Mouse (Mus musculus) testis, adult 2 months (tissue): ENCODE measurements around the gene Gm527. TPM values are rescaled to one million over a fixed set of nuclear protein-coding genes. Genes with fewer than 3 reads are reported as not detected.

Source experiments
- H3K27ac ChIP-seq: fragments of 200-500 bp; 2 replicates; pipeline ENCODE4 v1.5.1; 2012; ENCODE audit warnings: low read depth, low read length; ENCODE audit not compliant: control insufficient read depth, insufficient read depth
- H3K27me3 ChIP-seq: fragments of 200-500 bp; 2 replicates; pipeline ENCODE4 v1.6.1; 2012; ENCODE audit warnings: mild to moderate bottlenecking, low read length, moderate library complexity; ENCODE audit not compliant: control insufficient read depth, insufficient read depth
- H3K36me3 ChIP-seq: fragments of 200-500 bp; 2 replicates; pipeline ENCODE4 v1.6.1; 2012; ENCODE audit warnings: mild to moderate bottlenecking, low read length; ENCODE audit not compliant: control insufficient read depth, insufficient read depth
- H3K4me1 ChIP-seq: fragments of 200-500 bp; 2 replicates; pipeline ENCODE4 v1.6.1; 2012; ENCODE audit warnings: low read length; ENCODE audit not compliant: control insufficient read depth, insufficient read depth
- H3K4me3 ChIP-seq: fragments of 200-500 bp; 2 replicates; pipeline ENCODE4 v1.5.1; 2012; ENCODE audit warnings: low read depth, mild to moderate bottlenecking, low read length, moderate library complexity, mixed read lengths; ENCODE audit not compliant: control insufficient read depth
- CTCF ChIP-seq: fragments of 200-500 bp; IDR thresholded peaks from 2 replicates; pipeline ENCODE4 v1.5.1; 2012; ENCODE audit warnings: low read depth, mild to moderate bottlenecking, inconsistent platforms, low read length, moderate library complexity; ENCODE audit not compliant: control insufficient read depth, insufficient read depth, insufficient replicate concordance
- POLR2A ChIP-seq: fragments of 200-500 bp; IDR thresholded peaks from 2 replicates; pipeline ENCODE4 v1.6.1; 2012; ENCODE audit warnings: low read depth, mild to moderate bottlenecking, inconsistent platforms, low read length, moderate library complexity; ENCODE audit not compliant: control insufficient read depth
- polyA plus RNA-seq: library from polyadenylated mRNA; depleted of rRNA; stranded (reverse); fragments of >200 nt; gene quantifications from 2 replicates; pipeline ENCODE4 v1.2.3, GENCODE M21; 2012; rRNA removed

Gene Gm527
- polyA plus RNA-seq, 1 experiment: 27.8 TPM

- Histone ChIP-seq H3K4me1 (peaks cover 8% of the 10 kb centered on the region), H3K4me3 (no peak overlapping the region), H3K36me3 (peaks cover 5% of the 10 kb centered on the region), H3K27me3 (no peaks in the 10 kb centered on the region), H3K27ac (no peak overlapping the region)
- TF ChIP-seq POLR2A: no peak
- TF ChIP-seq CTCF: no peak
Measured at GRCm38 (mm10) chr12:64968067-64968466, 50.4 kb downstream of the Gm527 start.

GRCm38 (mm10) chr12:64971399-64971798 lies 53.7 kb downstream of the Gm527 start:
- TF ChIP-seq CTCF (no peak), POLR2A (no peak)

GRCm38 (mm10) chr12:64972063-64972462 lies 54.4 kb downstream of the Gm527 start:
- Histone ChIP-seq H3K36me3 (peaks cover 3% of the 10 kb centered on the region), H3K4me3 (peak overlapping the region; percentile 19; the same call in 1 of the 2 replicates), H3K4me1 (peaks cover 6% of the 10 kb centered on the region; the same call in 1 of the 2 replicates), H3K27ac (no peak overlapping the region), H3K27me3 (no peaks in the 10 kb centered on the region)
- no peak for TF ChIP-seq POLR2A
- no peak for TF ChIP-seq CTCF

More at GRCm38 (mm10) chr12:64971399-64971798, 53.7 kb downstream of the Gm527 start:
- peaks cover 8% of the 10 kb centered on the region for H3K4me1 ChIP-seq
- peaks cover 5% of the 10 kb centered on the region for H3K36me3 ChIP-seq
- H3K4me3 ChIP-seq: no peak overlapping the region; the same call in 1 of the 2 replicates
- H3K27me3 ChIP-seq: no peaks in the 10 kb centered on the region
- no peak overlapping the region for H3K27ac ChIP-seq

Other genes with a start within 250 kb of the Gm527 start
- gene Klhl28, start 47.6 kb downstream of the Gm527 start, polyA plus RNA-seq: 9.7 and 13.8 TPM in 2 replicates
- gene Togaram1, start 47.9 kb downstream of the Gm527 start, polyA plus RNA-seq: 18.8 and 20.3 TPM in 2 replicates
- 4.7 and 5.2 TPM in 2 replicates for gene Prpf39, start 118.4 kb downstream of the Gm527 start, polyA plus RNA-seq
- 29.9 and 32.7 TPM in 2 replicates for gene Fkbp3, start 156.1 kb downstream of the Gm527 start, polyA plus RNA-seq
- gene Fancm, start 157.7 kb downstream of the Gm527 start, polyA plus RNA-seq: 1.6 and 1.9 TPM in 2 replicates